Mouse (Mus musculus) neural tube, embryonic 15.5 days (tissue): Measurements from ENCODE around the gene Arhgap45. TPM values are rescaled to one million over a fixed set of nuclear protein-coding genes. Genes with fewer than 3 reads are reported as not detected.
"Not testable (repeated sequence)": the region's sequence is repeated elsewhere in the genome, so short reads cannot be mapped to it uniquely, and the experiment has no call there.

ENCODE experiments used
- ATAC-seq: fragments of 200-750 bp; cut with Nextera tagmentation; 2 replicates; pipeline ENCODE4 v1.8.0; 2017; ENCODE audit warnings: mild to moderate bottlenecking, moderate TSS enrichment, moderate library complexity; ENCODE audit not compliant: low FRiP score
- H3K27ac ChIP-seq: fragments of 300-500 bp; sonication (generic); replicated peaks from 2 replicates; pipeline ENCODE4 v1.5.1; 2015; ENCODE audit warnings: mild to moderate bottlenecking, inconsistent platforms
- H3K27me3 ChIP-seq: fragments of 300-500 bp; sonication (generic); replicated peaks from 2 replicates; pipeline ENCODE4 v1.6.1; 2015; ENCODE audit warnings: inconsistent platforms
- H3K36me3 ChIP-seq: fragments of 300-500 bp; sonication (generic); 2 replicates; pipeline ENCODE4 v1.6.1; 2015; ENCODE audit warnings: inconsistent platforms
- H3K4me1 ChIP-seq: fragments of 300-500 bp; sonication (generic); 2 replicates; pipeline ENCODE4 v1.6.1; 2015; ENCODE audit warnings: inconsistent platforms
- H3K4me2 ChIP-seq: fragments of 300-500 bp; sonication (generic); 2 replicates; pipeline ENCODE4 v1.6.1; 2015; ENCODE audit warnings: inconsistent platforms, mild to moderate bottlenecking, moderate library complexity
- H3K4me3 ChIP-seq: fragments of 300-500 bp; sonication (generic); replicated peaks from 2 replicates; pipeline ENCODE4 v1.5.1; 2015; ENCODE audit warnings: mild to moderate bottlenecking, inconsistent platforms
- H3K9ac ChIP-seq: fragments of 300-500 bp; sonication (generic); replicated peaks from 2 replicates; pipeline ENCODE4 v1.6.1; 2015; ENCODE audit warnings: mild to moderate bottlenecking, inconsistent platforms
- H3K9me3 ChIP-seq: fragments of 300-500 bp; sonication (generic); replicated peaks from 2 replicates; pipeline ENCODE4 v1.6.1; 2016; ENCODE audit warnings: inconsistent platforms
- WGBS: fragments of 180-500 bp; shearing (Covaris S2); methylation state at CpG from one replicate; pipeline ENCODE4 v1.1.7; 2015; ENCODE audit warnings: mixed read lengths; 5-methylcytosine and 5-hydroxymethylcytosine counted together
- polyA plus RNA-seq: library from polyadenylated mRNA; unstranded; fragments of >200 nt; fragmentation: Nextera tagmentation; extraction: Ambion mirVana; gene quantifications from 2 replicates; pipeline ENCODE4 v1.2.1, GENCODE M21; 2015

The Arhgap45 gene
- polyA plus RNA-seq, 1 experiment from 2014 or later, result 2.0 TPM

- Histone ChIP-seq H3K27ac (peak overlapping the region; percentile 98), H3K4me1 (peaks cover 30% of the 10 kb centered on the region), H3K36me3 (peaks cover 23% of the 10 kb centered on the region), H3K27me3 (no peaks in the 10 kb centered on the region), H3K4me2 (peak overlapping the region; percentile 76), H3K9me3 (no peaks in the 10 kb centered on the region), H3K4me3 (peak overlapping the region; percentile 84), H3K9ac (peak overlapping the region; percentile 96)
- under 1% methylated on average over 47 of the region's 47 CpGs for WGBS
- peak; percentile 98 for ATAC-seq
These were observed 36.9 kb downstream of the Arhgap45 start for GRCm38 (mm10) chr10:80053259-80053780.

- Histone ChIP-seq H3K4me2 (peak overlapping the region; percentile 76), H3K36me3 (peaks cover 31% of the 10 kb centered on the region), H3K9ac (peak overlapping the region; percentile 96), H3K4me1 (peaks cover 30% of the 10 kb centered on the region), H3K27ac (peak overlapping the region; percentile 98), H3K27me3 (no peaks in the 10 kb centered on the region), H3K4me3 (peak overlapping the region; percentile 84), H3K9me3 (no peaks in the 10 kb centered on the region)
- ATAC-seq, result peak; percentile 51
- 1% methylated on average over 77 of the region's 77 CpGs for WGBS
These were observed 37.7 kb downstream of the Arhgap45 start for GRCm38 (mm10) chr10:80053831-80054815.

GRCm38 (mm10) chr10:80054911-80055310 lies 38.5 kb downstream of the Arhgap45 start:
- H3K9me3 ChIP-seq, ATAC-seq, H3K27me3 ChIP-seq: not testable (repeated sequence)
- H3K36me3 ChIP-seq, result peaks cover 39% of the 10 kb centered on the region
- H3K4me3 ChIP-seq, result peak overlapping the region; percentile 84
- WGBS, result 25% methylated on average over 3 of the region's 3 CpGs
- peak overlapping the region; percentile 98; the same call in 1 of the 2 replicates for H3K27ac ChIP-seq
- H3K9ac ChIP-seq, result peak overlapping the region; percentile 96
- H3K4me2 ChIP-seq, result peak overlapping the region; percentile 76
- peaks cover 30% of the 10 kb centered on the region for H3K4me1 ChIP-seq

- Histone ChIP-seq H3K4me2 (peak overlapping the region; percentile 76), H3K9me3 (no peaks in the 10 kb centered on the region), H3K27ac (no peak overlapping the region), H3K27me3 (no peaks in the 10 kb centered on the region), H3K4me3 (peak overlapping the region; percentile 84), H3K4me1 (peaks cover 30% of the 10 kb centered on the region), H3K9ac (peak overlapping the region; percentile 41), H3K36me3 (peaks cover 43% of the 10 kb centered on the region)
- WGBS, result 81% methylated on average over 5 of the region's 5 CpGs
- no peak for ATAC-seq
These were observed 38.9 kb downstream of the Arhgap45 start for GRCm38 (mm10) chr10:80055364-80055763.

GRCm38 (mm10) chr10:80055891-80056290 lies 39.4 kb downstream of the Arhgap45 start:
- Histone ChIP-seq H3K36me3 (peaks cover 48% of the 10 kb centered on the region), H3K4me1 (peaks cover 30% of the 10 kb centered on the region), H3K9me3 (no peaks in the 10 kb centered on the region), H3K27ac (no peak overlapping the region), H3K27me3 (no peaks in the 10 kb centered on the region), H3K9ac (no peak overlapping the region), H3K4me3 (no peak overlapping the region), H3K4me2 (peak overlapping the region; percentile 76)
- no peak for ATAC-seq
- WGBS, result 91% methylated on average over 9 of the region's 10 CpGs

- Histone ChIP-seq H3K9me3 (no peaks in the 10 kb centered on the region), H3K9ac (0 out of 2 replicates have a peak overlapping the region, but pooled peaks have one; percentile 7), H3K36me3 (peaks cover 52% of the 10 kb centered on the region), H3K4me3 (no peak overlapping the region), H3K4me1 (peaks cover 30% of the 10 kb centered on the region), H3K27ac (no peak overlapping the region), H3K27me3 (no peaks in the 10 kb centered on the region), H3K4me2 (no peak overlapping the region)
- ATAC-seq, result no peak
- WGBS, result 87% methylated on average over 4 of the region's 4 CpGs
These were observed 40.1 kb downstream of the Arhgap45 start for GRCm38 (mm10) chr10:80056506-80056905.

- H3K4me2 ChIP-seq, result no peak overlapping the region
- no peak overlapping the region for H3K4me3 ChIP-seq
- no peaks in the 10 kb centered on the region for H3K9me3 ChIP-seq
- H3K27me3 ChIP-seq, result no peaks in the 10 kb centered on the region
- peaks cover 30% of the 10 kb centered on the region for H3K4me1 ChIP-seq
- no peak overlapping the region for H3K27ac ChIP-seq
- no peak overlapping the region for H3K9ac ChIP-seq
- ATAC-seq, result no peak
- H3K36me3 ChIP-seq, result peaks cover 56% of the 10 kb centered on the region
- 92% methylated on average over 27 of the region's 27 CpGs for WGBS
These were observed 40.7 kb downstream of the Arhgap45 start for GRCm38 (mm10) chr10:80056976-80057682.

GRCm38 (mm10) chr10:80057683-80058326 lies 41.4 kb downstream of the Arhgap45 start:
- Histone ChIP-seq H3K4me1 (peaks cover 27% of the 10 kb centered on the region), H3K9ac (no peak overlapping the region), H3K27ac (no peak overlapping the region), H3K4me3 (no peak overlapping the region), H3K36me3 (peaks cover 62% of the 10 kb centered on the region), H3K27me3 (no peaks in the 10 kb centered on the region), H3K9me3 (no peaks in the 10 kb centered on the region), H3K4me2 (no peak overlapping the region)
- WGBS, result 78% methylated on average over 30 of the region's 30 CpGs
- ATAC-seq, result no peak

- no peak for ATAC-seq
- no peaks in the 10 kb centered on the region for H3K9me3 ChIP-seq
- no peak overlapping the region for H3K4me3 ChIP-seq
- no peak overlapping the region for H3K4me2 ChIP-seq
- 82% methylated on average over 5 of the region's 5 CpGs for WGBS
- peak overlapping the region; percentile 28 for H3K27ac ChIP-seq
- H3K9ac ChIP-seq, result peak overlapping the region; percentile 7; the same call in 1 of the 2 replicates
- peaks cover 71% of the 10 kb centered on the region for H3K36me3 ChIP-seq
- H3K4me1 ChIP-seq, result peaks cover 8% of the 10 kb centered on the region; the same call in 1 of the 2 replicates
- H3K27me3 ChIP-seq, result no peaks in the 10 kb centered on the region
These were observed 46.7 kb downstream of the Arhgap45 start for GRCm38 (mm10) chr10:80063104-80063503.

GRCm38 (mm10) chr10:80063877-80064650 lies 47.6 kb downstream of the Arhgap45 start:
- Histone ChIP-seq H3K27ac (peak overlapping the region; percentile 28; the same call in 1 of the 2 replicates), H3K9me3 (no peaks in the 10 kb centered on the region), H3K4me1 (peaks cover 8% of the 10 kb centered on the region; the same call in 1 of the 2 replicates), H3K4me3 (no peak overlapping the region), H3K36me3 (peaks cover 62% of the 10 kb centered on the region), H3K4me2 (no peak overlapping the region), H3K9ac (peak overlapping the region; percentile 7; the same call in 1 of the 2 replicates), H3K27me3 (no peaks in the 10 kb centered on the region)
- ATAC-seq, result no peak
- 76% methylated on average over 23 of the region's 23 CpGs for WGBS
